Mouse (Mus musculus) heart, postnatal 36 days (tissue): Measurements from ENCODE around the gene Srgap1. TPM values are rescaled to one million over a fixed set of nuclear protein-coding genes. Genes with fewer than 3 reads are reported as not detected.

ENCODE experiments used
- DNase-seq, 2 experiments: peaks; one replicate each; pipeline ENCODE4 v3.0.0; 2021 to 2022
- intact Hi-C: fragments of 180-260 bp; cut with DNase I; formaldehyde crosslinking; loops from one replicate; pipeline ENCODE4 v1.15.1; 2025
- total RNA-seq, 2 experiments: library from RNA; stranded (reverse); gene quantifications; 2 replicates each; pipeline ENCODE4 v1.2.3; 2021

Srgap1 gene
- 1 to 10 TPM; 2.1 to 2.2 TPM for total RNA-seq

DNA sequence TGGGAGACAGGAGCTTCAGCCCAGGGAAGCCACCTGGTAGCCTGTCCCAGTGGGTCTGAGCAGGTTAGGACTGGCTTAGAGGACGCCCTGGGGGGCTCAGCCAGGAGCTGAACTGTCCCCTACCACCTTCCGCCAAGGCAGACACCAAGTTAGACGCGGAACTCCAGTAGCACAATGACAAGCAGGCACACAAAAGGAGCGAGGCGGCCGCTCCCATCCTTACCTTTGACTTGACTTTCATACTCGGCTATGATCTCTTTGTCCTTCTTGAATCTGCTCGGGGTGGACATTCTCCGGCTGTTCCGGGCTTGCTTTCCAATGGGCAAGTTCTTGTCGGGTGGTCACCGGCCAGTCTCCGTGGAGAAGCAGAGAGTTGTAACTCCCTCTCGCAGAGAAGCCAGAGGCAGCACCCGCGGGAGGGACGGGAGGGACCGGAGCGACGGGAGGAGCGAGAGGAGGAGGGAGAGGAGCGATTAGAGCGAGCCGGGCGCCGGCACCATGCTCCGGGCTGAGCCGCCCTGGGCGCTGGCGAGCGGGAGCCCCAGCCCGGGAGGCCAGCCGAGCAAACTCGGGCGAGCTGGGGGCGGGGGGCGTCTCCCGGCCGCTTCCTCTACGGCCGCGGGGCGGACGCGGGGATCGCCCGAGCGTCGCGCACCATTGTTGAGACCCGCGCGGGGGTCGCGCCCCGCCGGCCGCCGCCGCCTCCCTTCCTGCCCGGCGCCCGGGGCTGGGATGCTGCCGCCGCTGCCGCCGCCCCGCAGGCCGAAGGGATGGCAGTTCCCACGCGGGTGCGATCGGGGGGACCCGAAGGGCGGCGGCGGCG is at the start of gene Srgap1:
Srgap1 (minus strand) TSS at position 412 of the 823 bp plus-strand sequence.
- DNase-seq = peak; percentile 54 to 66
- intact Hi-C loops = loop anchor here (2.0 to 5.0 kb wide), 3 partner anchors 38 to 140 kb away; no protein-coding TSS in a partner anchor

DNA sequence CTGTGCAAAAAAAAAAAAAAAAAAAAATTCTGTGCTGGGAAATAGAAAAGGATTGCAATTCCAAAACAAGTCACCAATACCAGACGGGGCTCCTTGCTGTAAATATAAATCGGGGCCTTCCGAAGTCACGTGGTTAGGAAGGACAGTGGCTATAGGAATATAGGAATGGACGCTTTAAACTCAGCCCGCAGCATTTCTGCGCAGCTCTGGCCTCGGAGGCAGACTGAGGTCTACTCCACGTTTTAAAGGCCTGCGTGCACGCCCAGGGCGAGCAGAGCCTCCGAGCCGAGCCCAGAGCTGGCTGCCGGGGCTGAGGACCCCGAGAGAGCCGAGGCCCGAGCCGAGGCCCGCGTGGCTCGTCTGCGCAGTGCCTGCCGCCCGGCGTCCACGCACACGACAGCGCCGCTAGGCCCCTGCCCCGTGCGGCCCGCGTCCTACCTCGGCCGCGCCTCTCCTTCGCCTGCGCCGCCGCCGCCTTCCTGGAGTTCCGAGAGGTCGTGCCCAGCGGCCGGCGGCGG is 49.4 kb upstream of the Srgap1 start:
- no peak for DNase-seq
- intact Hi-C loops = loop anchor here (10.0 kb wide), 2 partner anchors 578 to 978 kb away; partner anchors contain the start of genes Mon2 and Ppm1h

GRCm38 (mm10) chr10:122090472-122090871 is 43.4 kb upstream of the Srgap1 start:
- intact Hi-C loops = loop anchor here (10.0 kb wide), 2 partner anchors 584 to 984 kb away; partner anchors contain the start of genes Mon2 and Ppm1h

GRCm38 (mm10) chr10:122081352-122081751 is 34.2 kb upstream of the Srgap1 start:
- DNase-seq = no peak
- intact Hi-C loops = no loop called here

More at GRCm38 (mm10) chr10:122090472-122090871, 43.4 kb upstream of the Srgap1 start:
- no peak for DNase-seq

GRCm38 (mm10) chr10:122069153-122069552 is 22.0 kb upstream of the Srgap1 start:
- intact Hi-C loops = no loop called here
- DNase-seq = no peak

GRCm38 (mm10) chr10:122055826-122056225 is 8.7 kb upstream of the Srgap1 start:
- intact Hi-C loops = loop anchor here (1.0 kb wide), 1 partner anchor 12 kb away; no protein-coding TSS in a partner anchor
- no peak for DNase-seq

DNA sequence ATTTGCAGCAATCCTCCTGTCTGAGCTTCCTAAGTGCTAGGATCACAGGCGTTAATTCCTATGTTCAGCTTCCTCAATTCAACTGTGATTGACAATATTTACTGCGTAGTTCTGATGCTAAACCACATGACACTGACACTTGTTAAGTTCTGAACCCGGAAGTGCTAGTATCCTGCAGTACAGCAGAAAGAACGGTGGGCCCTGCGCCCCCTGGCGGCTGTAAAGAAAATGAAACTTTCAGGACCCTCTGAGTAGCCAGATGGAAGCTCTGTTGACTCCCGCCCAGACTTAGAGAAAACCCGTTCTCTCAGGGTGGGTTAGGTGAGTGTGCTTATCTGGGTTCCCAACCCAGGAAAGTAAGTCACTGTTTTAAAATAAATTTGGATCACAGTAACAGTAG is 7.4 kb upstream of the Srgap1 start:
- intact Hi-C loops = loop anchor here (1.0 to 5.0 kb wide), 3 partner anchors 297 to 412 kb away; partner anchors contain the start of gene D930020B18Rik
- peak; percentile 45 to 66 for DNase-seq

DNA sequence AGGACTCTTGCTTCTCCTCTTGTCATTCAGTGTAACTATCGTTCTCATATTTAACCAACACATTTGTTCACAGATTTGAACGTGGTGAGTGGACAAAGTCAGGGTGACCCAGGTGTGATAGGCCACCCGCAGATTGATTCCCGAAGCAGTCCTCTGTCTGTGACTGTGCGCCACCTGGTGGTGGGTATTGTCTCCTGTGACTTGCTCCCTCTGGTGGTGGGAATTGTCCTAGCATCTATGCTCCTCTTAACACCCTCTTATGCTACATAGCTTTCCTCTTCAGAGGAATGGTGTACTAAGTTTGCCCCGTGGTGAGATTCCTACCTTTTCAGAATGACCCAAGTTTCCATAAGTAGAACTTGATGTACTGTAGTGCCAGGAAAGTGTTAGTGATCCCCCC is 4.7 kb upstream of the Srgap1 start:
- peak; percentile 90 to 93 for DNase-seq
- intact Hi-C loops = loop anchor here (1.0 to 5.0 kb wide), 5 partner anchors 219 to 410 kb away; partner anchors contain the start of gene D930020B18Rik

DNA sequence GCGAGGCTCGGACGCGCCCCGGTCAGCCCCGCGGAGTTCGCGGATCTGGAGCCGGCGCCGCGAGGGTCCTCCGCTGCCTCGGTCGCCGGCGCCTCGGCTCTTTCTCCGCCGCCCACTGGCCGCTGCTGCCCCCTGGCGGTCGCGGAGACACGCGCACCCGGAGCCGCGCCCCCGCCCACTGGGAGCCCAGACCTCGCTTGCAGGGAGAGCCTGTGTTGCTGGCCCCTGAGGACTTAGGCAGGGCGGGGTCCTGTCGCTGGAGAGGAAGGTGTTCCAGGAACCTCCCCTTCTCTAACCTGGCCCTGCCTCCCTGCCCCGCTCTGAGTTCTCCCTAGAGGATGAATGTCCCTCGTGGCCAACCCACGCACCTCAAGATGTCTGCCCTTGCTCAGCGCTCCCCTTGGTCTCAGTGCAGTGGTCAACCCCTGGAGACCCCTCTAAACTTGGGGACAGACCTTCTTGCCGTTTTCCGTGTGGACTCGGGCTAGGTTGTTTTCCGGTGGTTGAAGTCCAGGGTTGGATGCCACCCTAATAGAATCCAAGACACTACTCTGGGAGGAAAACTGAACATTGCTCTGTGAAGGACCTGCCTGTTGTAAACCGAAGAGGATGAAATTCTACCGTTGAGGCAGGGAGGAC is 731 bp upstream of the Srgap1 start:
- intact Hi-C loops = loop anchor here (2.0 to 5.0 kb wide), 3 partner anchors 39 to 141 kb away; no protein-coding TSS in a partner anchor
- peak; percentile 90 to 95 for DNase-seq

- intact Hi-C loops = loop anchor here (2.0 to 5.0 kb wide), 3 partner anchors 38 to 139 kb away; no protein-coding TSS in a partner anchor
- no peak for DNase-seq
Observed at GRCm38 (mm10) chr10:122046511-122046903, 608 bp downstream of the Srgap1 start.

DNA sequence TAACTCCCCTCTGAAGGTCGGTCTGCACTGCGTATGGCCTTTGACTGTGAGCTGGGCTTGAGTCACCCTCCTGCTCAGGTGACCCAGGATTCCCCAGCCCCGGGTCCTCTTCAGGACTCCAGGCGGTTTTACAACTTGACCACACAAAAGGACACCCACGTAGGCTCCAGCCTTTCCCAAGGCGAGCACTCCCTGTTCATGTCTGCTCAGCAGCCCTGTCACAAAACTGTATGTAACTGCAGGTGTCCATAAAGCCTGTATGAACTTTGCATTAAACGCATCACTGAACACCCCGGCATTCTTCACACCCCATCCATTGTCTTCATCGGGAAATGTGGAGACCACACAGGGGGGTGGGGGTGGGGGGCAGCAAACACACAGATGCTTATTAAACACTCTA is 1.2 kb downstream of the Srgap1 start:
- DNase-seq = no peak
- intact Hi-C loops = loop anchor here (2.0 to 5.0 kb wide), 3 partner anchors 37 to 139 kb away; no protein-coding TSS in a partner anchor

DNA sequence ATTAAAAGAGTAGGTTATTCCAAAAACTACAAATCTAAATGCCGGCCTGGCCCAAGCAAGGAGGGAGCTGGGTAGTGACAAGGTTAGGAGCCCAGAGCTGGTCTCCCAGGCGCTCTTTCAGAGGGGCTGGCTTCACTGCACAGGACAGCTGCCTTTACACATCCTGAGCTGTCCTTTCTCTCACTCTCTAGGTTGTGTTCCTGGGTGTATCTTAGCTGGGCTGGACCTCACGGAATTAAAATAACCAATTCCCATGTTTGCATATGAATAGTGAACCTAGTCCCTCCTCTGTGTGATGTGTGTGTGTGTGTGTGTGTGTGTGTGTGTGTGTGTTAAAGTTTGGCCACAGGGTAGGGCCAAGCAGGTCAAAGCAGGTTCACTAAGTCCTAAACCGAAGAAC is 2.2 kb downstream of the Srgap1 start:
- DNase-seq = no peak
- intact Hi-C loops = loop anchor here (5.0 kb wide), 2 partner anchors 73 to 138 kb away; no protein-coding TSS in a partner anchor

DNA sequence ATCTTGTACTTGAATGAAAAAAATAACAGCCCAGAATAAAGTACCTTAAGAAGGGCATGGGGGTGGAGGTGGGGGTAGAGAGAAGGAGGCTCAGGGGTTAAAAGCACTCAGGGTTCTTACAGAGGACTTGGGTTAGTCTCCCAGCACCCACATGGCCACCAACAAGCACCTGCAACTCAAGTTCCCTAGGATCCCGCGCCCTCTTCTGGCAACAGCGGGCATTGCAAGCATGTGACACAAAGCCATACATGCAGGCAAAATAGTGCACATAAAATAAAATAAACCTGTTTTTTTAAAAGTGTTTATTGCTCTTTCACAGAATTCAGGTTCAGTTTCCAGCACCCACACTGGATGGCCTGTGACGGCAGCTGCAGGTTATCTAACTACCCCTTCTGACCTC is 6.7 kb downstream of the Srgap1 start:
- DNase-seq = no peak
- intact Hi-C loops = no loop called here

DNA sequence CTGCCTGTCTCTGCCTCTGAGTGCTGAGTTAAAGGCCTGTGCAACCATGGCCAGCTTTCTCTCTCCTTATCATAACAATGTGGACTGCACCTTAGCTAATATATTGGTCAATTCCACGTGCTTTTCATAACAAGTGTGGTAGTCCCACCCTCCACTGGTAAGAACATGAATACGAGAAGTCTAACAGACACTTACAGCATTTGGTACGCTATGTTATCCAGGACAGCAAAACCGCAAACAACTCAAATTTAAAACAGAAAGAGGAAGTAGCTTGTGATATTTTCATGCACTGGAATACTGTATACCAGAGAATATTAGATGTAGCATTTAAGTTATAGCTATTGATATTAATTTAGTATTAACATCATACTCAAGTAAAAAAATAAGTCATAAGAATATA is 7.5 kb downstream of the Srgap1 start:
- no peak for DNase-seq
- intact Hi-C loops = no loop called here

- no peak for DNase-seq
- intact Hi-C loops = no loop called here
Observed at GRCm38 (mm10) chr10:122038554-122038953, 8.6 kb downstream of the Srgap1 start.

DNA sequence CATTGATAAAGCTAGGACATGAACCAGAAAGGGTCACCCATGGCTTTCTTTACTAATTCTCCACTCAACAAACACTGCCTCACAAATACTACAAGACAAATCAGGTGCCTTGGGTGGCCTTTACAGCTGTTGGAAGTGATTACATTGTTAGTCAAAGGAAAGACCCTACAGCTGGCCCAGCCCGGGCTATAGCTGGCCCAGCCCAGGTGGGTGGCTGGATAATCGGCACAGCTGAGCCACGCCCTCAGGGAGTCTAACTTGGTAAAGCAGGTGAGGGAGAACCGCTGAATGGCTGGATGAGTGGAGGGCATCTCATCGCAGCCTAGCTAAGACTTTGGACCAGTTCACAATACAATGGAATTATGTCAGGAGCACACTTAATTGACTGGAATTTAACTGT is 13.8 kb downstream of the Srgap1 start:
- intact Hi-C loops = no loop called here
- no peak for DNase-seq

GRCm38 (mm10) chr10:122030420-122030819 is 16.7 kb downstream of the Srgap1 start:
- intact Hi-C loops = no loop called here
- DNase-seq = no peak

GRCm38 (mm10) chr10:122029738-122030137 is 17.4 kb downstream of the Srgap1 start:
- intact Hi-C loops = no loop called here
- no peak for DNase-seq

DNA sequence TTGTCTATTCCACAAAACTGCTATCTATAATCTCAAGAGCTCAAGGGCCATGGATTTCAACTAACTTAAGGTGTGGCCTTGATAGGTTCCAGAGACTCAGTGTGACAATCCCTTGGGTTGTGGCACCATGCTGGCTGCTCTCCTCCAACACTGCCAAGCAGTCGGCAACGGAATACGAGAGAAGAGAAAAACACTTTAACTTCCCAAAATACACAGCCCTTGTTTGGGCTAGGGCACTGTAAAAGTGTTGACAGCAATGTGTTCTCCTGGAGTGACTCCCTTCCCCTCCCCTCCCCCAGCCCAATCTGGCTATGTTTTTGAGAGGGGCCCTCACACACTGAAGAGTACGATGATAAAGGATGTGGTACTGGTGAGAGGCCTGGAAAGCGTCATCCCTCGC is 21.9 kb downstream of the Srgap1 start:
- intact Hi-C loops = no loop called here
- no peak for DNase-seq

DNA sequence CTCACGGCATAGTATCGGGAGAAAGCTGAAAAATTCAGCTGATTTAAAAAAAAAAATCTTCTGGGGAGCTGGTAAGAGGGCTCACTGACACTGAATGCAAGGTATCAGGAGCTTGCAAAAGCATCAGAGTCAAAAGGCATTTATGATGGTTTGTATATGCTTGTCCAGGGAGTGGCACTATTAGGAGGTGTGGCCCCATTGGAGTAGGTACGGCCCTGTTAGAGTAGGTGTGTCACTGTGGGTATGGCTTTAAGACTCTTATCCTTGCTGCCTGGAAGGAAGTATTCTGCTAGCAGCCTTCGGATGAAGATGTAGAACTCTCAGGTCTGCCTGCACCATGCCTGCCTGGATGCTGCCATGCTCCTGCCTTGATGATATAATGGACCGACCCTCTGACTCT is 26.2 kb downstream of the Srgap1 start:
- DNase-seq = no peak
- intact Hi-C loops = no loop called here

DNA sequence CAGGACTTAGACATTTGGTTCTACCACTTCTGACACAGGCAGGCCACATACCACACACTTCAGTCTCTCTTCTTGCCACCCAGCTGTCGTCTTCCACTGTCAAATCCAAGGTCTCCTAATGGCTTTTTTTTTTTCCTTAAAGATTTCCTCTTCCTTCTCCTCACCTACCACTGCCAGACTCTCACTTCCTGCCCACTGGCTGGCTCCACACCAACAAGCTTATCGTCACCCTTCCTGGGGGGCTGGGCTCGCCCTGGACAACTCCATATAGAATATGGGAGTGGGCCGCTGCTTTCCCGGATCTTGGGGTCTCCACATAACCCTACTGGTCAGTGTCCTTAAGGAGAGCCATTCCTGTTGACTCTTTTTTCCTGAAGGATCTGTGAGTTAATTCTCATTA is 26.9 kb downstream of the Srgap1 start:
- intact Hi-C loops = no loop called here

More for the DNA sequence above, 26.9 kb downstream of the Srgap1 start:
- no peak for DNase-seq
